Mouse (Mus musculus) limb, embryonic 11.5 days (tissue): ENCODE results near the gene Mucl2. TPM values are rescaled to one million over a fixed set of nuclear protein-coding genes. Genes with fewer than 3 reads are reported as not detected.
"Not testable (repeated sequence)": the region's sequence is repeated elsewhere in the genome, so short reads cannot be mapped to it uniquely, and the experiment has no call there.

Experiments used
- ATAC-seq: fragments of 200-750 bp; cut with Nextera tagmentation; 2 replicates; pipeline ENCODE4 v1.8.0; 2017; ENCODE audit warnings: low read depth; ENCODE audit not compliant: insufficient number of reproducible peaks, low FRiP score, low TSS enrichment
- DNase-seq: peaks from one replicate; pipeline ENCODE4 v3.0.0-alpha.2; 2015; ENCODE audit warnings: low spot score
- H3K27ac ChIP-seq: fragments of 300-500 bp; sonication (generic); replicated peaks from 2 replicates; pipeline ENCODE4 v1.5.1; 2014; ENCODE audit warnings: low read depth, mild to moderate bottlenecking, low read length
- H3K27me3 ChIP-seq: fragments of 300-500 bp; sonication (generic); 2 replicates; pipeline ENCODE4 v1.6.1; 2014; ENCODE audit warnings: mild to moderate bottlenecking, low read length, mixed read lengths; ENCODE audit not compliant: control insufficient read depth, insufficient read depth
- H3K36me3 ChIP-seq: fragments of 300-500 bp; sonication (generic); 2 replicates; pipeline ENCODE4 v1.6.1; 2014; ENCODE audit warnings: mild to moderate bottlenecking, low read length, moderate library complexity, mixed read lengths; ENCODE audit not compliant: control insufficient read depth, insufficient read depth
- H3K4me1 ChIP-seq: fragments of 300-500 bp; sonication (generic); 2 replicates; pipeline ENCODE4 v1.6.1; 2014; ENCODE audit warnings: low read length, mixed read lengths; ENCODE audit not compliant: control insufficient read depth, insufficient read depth
- H3K4me2 ChIP-seq: fragments of 300-500 bp; sonication (generic); 2 replicates; pipeline ENCODE4 v1.6.1; 2014; ENCODE audit warnings: low read depth, mild to moderate bottlenecking, moderate library complexity; ENCODE audit not compliant: severe bottlenecking
- H3K4me3 ChIP-seq: fragments of 300-500 bp; sonication (generic); 2 replicates; pipeline ENCODE4 v1.5.1; 2014; ENCODE audit warnings: low read depth, low read length
- H3K9ac ChIP-seq: fragments of 300-500 bp; sonication (generic); 2 replicates; pipeline ENCODE4 v1.6.1; 2014; ENCODE audit warnings: mild to moderate bottlenecking, low read length
- H3K9me3 ChIP-seq: fragments of 300-500 bp; sonication (generic); 2 replicates; pipeline ENCODE4 v1.6.1; 2016; ENCODE audit warnings: low read length; ENCODE audit not compliant: control insufficient read depth
- WGBS: fragments of 180-500 bp; shearing (Covaris S2); extraction: QIAGEN DNeasy Blood & Tissue Kit; methylation state at CpG from one replicate; pipeline ENCODE4 v1.1.7; 2014; 5-methylcytosine and 5-hydroxymethylcytosine counted together
- microRNA-seq: library from miRNA; unstranded; fragments of <30 nt; microRNA quantifications from one replicate; pipeline ENCODE4, GENCODE M21; 2016
- polyA plus RNA-seq: library from polyadenylated mRNA; unstranded; fragments of >200 nt; fragmentation: Nextera tagmentation; extraction: Ambion mirVana; gene quantifications from 2 replicates; pipeline ENCODE4 v1.2.1, GENCODE M21; 2014

The Mucl2 gene
- not detected in 2 replicates for polyA plus RNA-seq

DNA sequence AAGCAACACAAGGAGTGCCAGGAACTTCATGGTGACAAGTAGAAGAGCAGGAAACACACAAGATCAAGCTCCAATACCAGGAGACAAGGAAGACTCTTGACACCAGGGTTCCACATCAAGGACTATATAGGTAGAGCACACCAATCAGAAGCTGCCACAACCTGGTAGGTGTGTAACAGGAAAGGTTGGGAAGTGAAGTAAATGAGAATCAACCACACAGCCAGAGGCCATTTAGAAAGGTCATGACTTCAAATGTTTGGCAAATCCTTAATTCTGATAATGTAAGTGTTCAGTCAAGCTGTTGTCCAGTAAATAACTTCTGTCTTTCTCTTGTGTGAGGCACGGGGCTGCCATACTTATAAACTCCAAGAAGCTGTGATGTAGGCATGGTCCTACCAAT lies at the start of gene Mucl2:
Gene Mucl2, minus strand, starts transcription at position 101 of the 400 bp plus-strand sequence.
- Histone ChIP-seq H3K9me3 (no peaks in the 10 kb centered on the region), H3K27me3 (no peaks in the 10 kb centered on the region), H3K4me1 (no peaks in the 10 kb centered on the region), H3K36me3 (no peaks in the 10 kb centered on the region), H3K4me2 (no peak within 1 kb of the TSS), H3K27ac (no peak within 1 kb of the TSS), H3K4me3 (no peak within 1 kb of the TSS), H3K9ac (no peak within 1 kb of the TSS)
- 87% methylated on average over 1 of the region's 1 CpGs for WGBS
- ATAC-seq, result no peak
- DNase-seq, result no peak

GRCm38 (mm10) chr15:103913061-103913460 lies 13.9 kb upstream of the Mucl2 start:
- not testable (repeated sequence) for DNase-seq, H3K9me3 ChIP-seq, H3K27me3 ChIP-seq, H3K9ac ChIP-seq, H3K4me3 ChIP-seq, H3K36me3 ChIP-seq, H3K4me2 ChIP-seq, ATAC-seq, H3K27ac ChIP-seq, H3K4me1 ChIP-seq
- 33% methylated on average over 1 of the region's 1 CpGs for WGBS

Small RNA genes within 50 kb of the gene (microRNA-seq; reads per million reads assigned to microRNA genes)
- not detected for gene Gm22852

Other genes starting within 250 kb of the Mucl2 start
- not detected in 2 replicates for gene Mucl1, start 143.8 kb downstream of the Mucl2 start, polyA plus RNA-seq